Mouse (Mus musculus): Measurements from ENCODE around the gene BC017158. TPM values are rescaled to one million over a fixed set of nuclear protein-coding genes. Genes with fewer than 3 reads are reported as not detected.

Gene BC017158
- polyA plus RNA-seq, 1 experiment from 2014 or later = 38.6 TPM

DNA sequence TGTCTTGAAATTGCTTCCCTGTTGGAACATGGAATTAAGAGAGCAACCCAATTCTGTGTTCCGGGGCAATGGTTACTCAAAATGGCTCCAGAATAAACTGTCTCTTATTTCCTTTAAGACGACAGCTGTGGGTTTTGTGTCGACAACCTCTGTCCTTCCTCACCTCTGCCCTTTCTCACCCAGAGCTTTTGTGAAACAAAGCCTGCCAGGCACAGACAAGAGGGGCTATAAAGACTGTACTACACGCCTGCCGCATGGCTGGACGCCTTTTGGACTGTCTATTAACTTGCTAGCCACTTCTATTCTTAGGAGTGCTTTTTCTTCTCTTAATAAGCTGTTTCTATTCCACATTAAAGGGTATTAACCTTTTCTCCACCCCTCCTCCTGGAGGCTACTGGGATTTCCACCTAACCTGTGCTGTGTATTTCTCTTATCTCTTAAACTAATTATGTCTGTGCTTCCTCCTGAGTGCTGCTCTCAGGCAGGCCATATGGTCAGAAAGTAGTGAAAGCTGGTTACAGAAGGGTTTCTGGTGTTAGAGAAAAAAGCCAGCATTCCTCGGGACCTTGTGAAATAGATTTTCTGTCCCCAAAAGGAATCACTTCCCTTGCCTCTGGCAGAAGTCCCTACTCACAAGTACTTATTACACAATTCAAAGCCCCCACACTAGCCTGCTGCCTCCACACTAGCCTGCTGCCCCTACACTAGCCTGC, 15.3 kb downstream of the BC017158 start:
- peak overlapping the region; percentile 86 for H3K27ac ChIP-seq
- 27% methylated on average over 7 of the region's 7 CpGs for WGBS
- H3K36me3 ChIP-seq = peaks cover 42% of the 10 kb centered on the region

DNA sequence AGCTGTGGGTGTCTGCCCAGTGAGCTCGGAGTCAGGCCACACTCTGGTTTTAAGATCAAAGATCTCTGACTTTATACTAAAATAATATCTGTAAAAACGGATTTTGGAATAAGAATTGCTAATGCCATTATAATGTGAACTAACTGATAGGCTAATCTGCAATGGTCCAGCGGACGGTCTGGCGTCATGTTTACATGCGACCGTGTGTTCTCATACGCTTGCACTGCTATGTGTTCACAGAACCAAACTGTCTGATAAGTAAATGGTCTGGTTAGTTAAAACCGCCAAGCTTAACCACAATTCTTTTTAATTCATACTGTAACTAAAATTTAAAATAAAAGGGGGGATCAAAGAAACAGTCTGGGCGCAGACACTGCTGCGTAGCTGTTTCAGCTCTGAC, 16.2 kb downstream of the BC017158 start:
- Histone ChIP-seq H3K4me1 (peaks cover 8% of the 10 kb centered on the region), H3K9ac (no peak overlapping the region), H3K27ac (no peak overlapping the region), H3K36me3 (peaks cover 42% of the 10 kb centered on the region), H3K4me2 (no peak overlapping the region), H3K4me3 (no peak overlapping the region), H3K27me3 (no peaks in the 10 kb centered on the region), H3K9me3 (no peaks in the 10 kb centered on the region)
- no peak for ATAC-seq (ENCODE audit: borderline replicate concordance, extremely low read depth, low FRiP score, low TSS enrichment)
- 83% methylated on average over 11 of the region's 11 CpGs for WGBS

More for the DNA sequence above, 15.3 kb downstream of the BC017158 start:
- H3K9ac ChIP-seq = no peak overlapping the region
- H3K9me3 ChIP-seq = no peaks in the 10 kb centered on the region
- H3K4me3 ChIP-seq = no peak overlapping the region
- peak; percentile 67 for ATAC-seq (ENCODE audit: borderline replicate concordance, extremely low read depth, low FRiP score, low TSS enrichment)
- H3K4me1 ChIP-seq = peaks cover 8% of the 10 kb centered on the region
- H3K27me3 ChIP-seq = no peaks in the 10 kb centered on the region
- no peak overlapping the region for H3K4me2 ChIP-seq

DNA sequence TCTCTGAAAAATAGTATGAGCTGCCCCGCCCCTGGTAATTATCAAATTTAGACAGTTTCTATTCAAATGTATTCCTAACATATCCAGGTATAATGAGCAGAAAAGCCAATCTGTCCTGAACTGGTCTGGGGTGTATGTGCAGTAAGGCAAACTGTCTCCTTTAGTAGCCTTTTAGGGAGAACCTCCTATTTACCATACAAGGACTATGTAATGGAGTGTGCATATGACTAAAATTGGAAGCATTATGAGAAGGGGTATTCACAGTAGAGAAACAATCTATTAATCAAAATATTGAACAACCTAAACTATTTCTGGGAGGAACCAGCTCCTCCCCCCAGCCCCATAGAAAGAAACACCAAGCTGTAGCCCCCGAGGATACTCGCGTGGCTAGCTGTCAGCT, 18.2 kb downstream of the BC017158 start:
- Histone ChIP-seq H3K9me3 (no peaks in the 10 kb centered on the region), H3K27ac (no peak overlapping the region), H3K4me2 (no peak overlapping the region), H3K9ac (no peak overlapping the region), H3K4me3 (no peak overlapping the region), H3K27me3 (no peaks in the 10 kb centered on the region), H3K36me3 (peaks cover 51% of the 10 kb centered on the region), H3K4me1 (peaks cover 8% of the 10 kb centered on the region)
- no peak for ATAC-seq (ENCODE audit: borderline replicate concordance, extremely low read depth, low FRiP score, low TSS enrichment)
- WGBS = 92% methylated on average over 4 of the region's 4 CpGs

DNA sequence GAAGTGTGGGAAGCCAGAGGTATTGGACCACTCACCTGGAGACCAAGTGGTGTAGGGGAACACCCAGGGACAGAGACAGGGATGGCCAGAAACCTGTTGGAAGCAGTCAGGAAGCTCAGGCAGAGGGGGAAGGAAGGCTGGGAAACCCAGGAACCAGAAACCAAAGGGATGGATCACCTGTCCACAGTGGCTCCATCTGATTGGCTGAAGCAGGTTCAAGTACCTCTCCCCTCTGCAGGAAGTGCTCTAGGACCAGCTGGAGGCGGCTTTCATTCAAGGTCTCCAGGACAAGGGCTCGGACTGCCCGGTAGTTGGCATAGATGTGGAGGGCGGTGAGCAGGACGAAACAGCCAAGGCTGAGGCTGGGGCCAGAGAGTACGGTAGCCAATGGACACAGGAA, 21.9 kb downstream of the BC017158 start:
- no peak for ATAC-seq (ENCODE audit: borderline replicate concordance, extremely low read depth, low FRiP score, low TSS enrichment)
- Histone ChIP-seq H3K27me3 (no peaks in the 10 kb centered on the region), H3K27ac (no peak overlapping the region), H3K4me1 (no peaks in the 10 kb centered on the region), H3K36me3 (peaks cover 84% of the 10 kb centered on the region), H3K9me3 (no peaks in the 10 kb centered on the region), H3K4me2 (no peak overlapping the region), H3K4me3 (no peak overlapping the region), H3K9ac (no peak overlapping the region)
- WGBS = 89% methylated on average over 6 of the region's 6 CpGs

DNA sequence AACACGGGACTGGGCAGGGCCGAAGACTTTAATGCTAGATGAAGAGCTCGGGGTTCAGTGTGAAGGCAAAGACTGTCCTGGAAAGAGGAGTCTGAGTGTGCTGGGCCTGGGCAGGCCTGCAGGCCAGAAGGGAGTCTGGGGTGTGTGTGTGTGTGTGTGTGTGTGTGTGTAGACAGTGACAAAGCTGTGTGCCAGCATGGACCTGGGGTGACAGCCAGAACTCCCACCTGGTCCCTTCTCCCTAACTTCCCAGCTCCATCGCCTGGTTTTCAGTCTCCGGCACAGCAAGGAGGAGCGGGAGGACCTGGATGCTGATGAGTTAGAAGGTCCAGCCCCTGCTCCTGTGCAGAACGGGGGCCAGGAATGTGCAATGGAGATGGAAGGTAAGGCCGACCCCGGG, 26.5 kb downstream of the BC017158 start:
- no peak overlapping the region for H3K9ac ChIP-seq
- ATAC-seq (ENCODE audit: borderline replicate concordance, extremely low read depth, low FRiP score, low TSS enrichment) = no peak
- no peaks in the 10 kb centered on the region for H3K4me1 ChIP-seq
- H3K27me3 ChIP-seq = no peaks in the 10 kb centered on the region
- H3K4me3 ChIP-seq = no peak overlapping the region
- no peaks in the 10 kb centered on the region for H3K9me3 ChIP-seq
- H3K4me2 ChIP-seq = no peak overlapping the region
- 93% methylated on average over 9 of the region's 9 CpGs for WGBS
- no peak overlapping the region for H3K27ac ChIP-seq
- H3K36me3 ChIP-seq = peaks cover 52% of the 10 kb centered on the region

DNA sequence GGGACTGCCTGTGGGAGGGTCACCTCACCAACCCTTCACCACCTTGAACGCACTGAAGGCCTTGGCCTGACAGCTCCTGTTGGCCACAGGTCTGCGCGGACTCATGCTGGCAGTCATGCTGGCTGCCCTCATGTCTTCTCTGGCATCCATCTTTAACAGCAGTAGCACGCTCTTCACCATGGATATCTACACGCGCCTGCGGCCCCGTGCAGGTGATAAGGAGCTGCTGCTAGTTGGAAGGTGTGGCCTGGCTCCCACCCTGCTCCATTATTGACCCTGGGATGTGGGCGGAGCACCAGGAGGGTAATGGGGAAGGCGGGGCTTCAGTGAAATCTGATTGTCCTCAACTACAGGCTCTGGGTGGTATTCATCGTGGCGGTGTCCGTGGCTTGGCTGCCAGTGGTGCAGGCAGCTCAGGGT, 27.5 kb downstream of the BC017158 start:
- H3K4me2 ChIP-seq = no peak overlapping the region
- H3K27me3 ChIP-seq = no peaks in the 10 kb centered on the region
- no peak overlapping the region for H3K9ac ChIP-seq
- no peak overlapping the region for H3K27ac ChIP-seq
- ATAC-seq (ENCODE audit: borderline replicate concordance, extremely low read depth, low FRiP score, low TSS enrichment) = peak; percentile 54; the same call in 1 of the 2 replicates
- no peak overlapping the region for H3K4me3 ChIP-seq
- 42% methylated on average over 13 of the region's 13 CpGs for WGBS
- H3K36me3 ChIP-seq = peaks cover 42% of the 10 kb centered on the region
- no peaks in the 10 kb centered on the region for H3K4me1 ChIP-seq
- H3K9me3 ChIP-seq = no peaks in the 10 kb centered on the region

DNA sequence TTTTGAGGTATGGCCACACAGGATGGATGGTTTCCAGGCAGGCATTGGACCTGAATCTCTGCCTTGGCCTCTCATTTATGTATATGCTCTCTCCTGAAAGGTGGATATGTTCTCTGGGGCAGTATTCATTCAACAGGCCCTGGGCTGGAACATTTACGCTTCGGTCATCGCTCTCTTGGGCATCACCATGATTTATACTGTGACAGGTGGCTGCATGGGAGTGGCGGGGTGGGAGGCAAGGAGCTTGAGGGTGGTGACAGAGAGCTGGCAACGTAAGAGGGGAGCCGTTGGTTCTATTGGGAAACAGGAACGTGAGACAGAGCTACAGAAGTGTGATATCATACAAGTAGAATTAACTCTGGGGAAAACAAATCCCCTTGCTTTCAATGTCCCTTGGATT, 30.2 kb downstream of the BC017158 start:
- no peaks in the 10 kb centered on the region for H3K4me1 ChIP-seq
- no peak for ATAC-seq (ENCODE audit: borderline replicate concordance, extremely low read depth, low FRiP score, low TSS enrichment)
- no peaks in the 10 kb centered on the region for H3K27me3 ChIP-seq
- peaks cover 17% of the 10 kb centered on the region for H3K36me3 ChIP-seq
- no peak overlapping the region for H3K4me2 ChIP-seq
- H3K27ac ChIP-seq = no peak overlapping the region
- H3K9me3 ChIP-seq = no peaks in the 10 kb centered on the region
- H3K9ac ChIP-seq = no peak overlapping the region
- no peak overlapping the region for H3K4me3 ChIP-seq
- WGBS = 82% methylated on average over 7 of the region's 7 CpGs

DNA sequence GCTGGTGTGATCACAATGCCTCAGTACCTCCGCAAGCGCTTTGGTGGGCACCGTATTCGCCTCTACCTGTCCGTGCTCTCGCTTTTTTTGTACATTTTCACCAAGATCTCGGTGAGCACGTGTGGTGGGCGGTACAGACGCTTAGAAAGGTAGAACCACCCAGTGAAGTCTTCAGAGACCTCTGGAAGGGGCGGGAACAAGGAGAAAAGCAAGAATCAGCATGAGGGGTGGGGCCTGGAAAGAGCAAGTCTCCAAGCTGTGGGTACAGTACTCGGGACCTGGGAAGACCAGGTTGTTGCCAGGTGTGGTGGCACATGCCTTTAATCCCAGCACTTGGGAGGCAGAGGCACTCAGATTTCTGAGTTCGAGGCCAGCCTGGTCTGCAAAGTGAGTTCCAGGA, 30.6 kb downstream of the BC017158 start:
- ATAC-seq (ENCODE audit: borderline replicate concordance, extremely low read depth, low FRiP score, low TSS enrichment) = no peak
- Histone ChIP-seq H3K27me3 (no peaks in the 10 kb centered on the region), H3K4me1 (no peaks in the 10 kb centered on the region), H3K4me2 (no peak overlapping the region), H3K27ac (no peak overlapping the region), H3K36me3 (peaks cover 14% of the 10 kb centered on the region), H3K9me3 (no peaks in the 10 kb centered on the region), H3K4me3 (no peak overlapping the region), H3K9ac (no peak overlapping the region)
- 57% methylated on average over 13 of the region's 13 CpGs for WGBS

DNA sequence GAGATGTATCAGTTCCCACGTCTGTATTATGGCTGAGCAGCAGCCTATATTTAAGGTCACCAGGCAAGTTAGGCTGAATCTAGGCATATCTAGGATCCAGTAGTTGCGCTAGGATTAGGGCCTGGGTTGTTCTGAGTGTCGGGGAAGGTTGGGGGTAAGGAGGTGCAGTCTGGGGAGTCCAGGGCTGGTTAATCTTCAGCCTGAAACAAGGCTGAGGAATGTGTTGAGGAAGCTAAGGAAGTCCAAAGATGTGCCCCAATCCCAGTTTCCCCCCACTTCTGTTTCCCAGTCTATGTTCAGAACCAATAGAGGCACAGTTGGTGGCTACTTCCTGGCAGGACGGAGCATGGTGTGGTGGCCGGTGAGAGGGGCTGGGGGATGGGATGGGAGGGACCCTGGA, 31.9 kb downstream of the BC017158 start:
- no peak overlapping the region for H3K4me3 ChIP-seq
- H3K9me3 ChIP-seq = no peaks in the 10 kb centered on the region
- no peaks in the 10 kb centered on the region for H3K4me1 ChIP-seq
- H3K9ac ChIP-seq = no peak overlapping the region
- WGBS = 62% methylated on average over 5 of the region's 5 CpGs
- H3K27ac ChIP-seq = no peak overlapping the region
- H3K4me2 ChIP-seq = no peak overlapping the region
- no peak for ATAC-seq (ENCODE audit: borderline replicate concordance, extremely low read depth, low FRiP score, low TSS enrichment)
- H3K27me3 ChIP-seq = no peaks in the 10 kb centered on the region
- 0 out of 2 replicates have a peak, but pooled peaks cover 3% of the 10 kb centered on the region for H3K36me3 ChIP-seq

DNA sequence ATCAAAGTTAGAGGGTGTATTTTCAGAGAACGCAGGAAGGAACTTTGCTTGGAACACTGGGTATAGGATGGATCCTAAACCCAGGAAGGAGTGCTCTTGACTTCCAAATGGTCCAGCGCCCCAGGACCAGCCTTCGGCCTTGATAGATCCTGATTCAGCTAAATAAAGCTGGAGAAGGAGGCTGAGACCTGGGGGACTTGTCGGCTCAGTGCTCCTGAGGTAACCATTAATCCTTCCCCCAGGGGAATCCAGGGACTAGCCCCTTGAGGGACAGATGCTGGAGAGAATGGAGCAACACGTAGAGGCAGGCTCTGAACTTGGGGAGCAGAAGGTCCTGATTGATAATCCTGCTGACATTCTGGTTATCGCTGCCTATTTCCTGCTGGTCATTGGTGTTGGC, 32.6 kb downstream of the BC017158 start, which contains the start of gene Slc5a2:
Gene Slc5a2, plus strand, starts transcription at position 247 of the 400 bp plus-strand sequence.
- no peak within 1 kb of the TSS for H3K27ac ChIP-seq
- 76% methylated on average over 6 of the region's 6 CpGs for WGBS
- no peak within 1 kb of the TSS for H3K4me2 ChIP-seq
- no peaks in the 10 kb centered on the region for H3K9me3 ChIP-seq
- no peaks in the 10 kb centered on the region for H3K36me3 ChIP-seq
- H3K9ac ChIP-seq = no peak within 1 kb of the TSS
- no peak within 1 kb of the TSS for H3K4me3 ChIP-seq
- no peaks in the 10 kb centered on the region for H3K27me3 ChIP-seq
- no peaks in the 10 kb centered on the region for H3K4me1 ChIP-seq
- ATAC-seq (ENCODE audit: borderline replicate concordance, extremely low read depth, low FRiP score, low TSS enrichment) = no peak

DNA sequence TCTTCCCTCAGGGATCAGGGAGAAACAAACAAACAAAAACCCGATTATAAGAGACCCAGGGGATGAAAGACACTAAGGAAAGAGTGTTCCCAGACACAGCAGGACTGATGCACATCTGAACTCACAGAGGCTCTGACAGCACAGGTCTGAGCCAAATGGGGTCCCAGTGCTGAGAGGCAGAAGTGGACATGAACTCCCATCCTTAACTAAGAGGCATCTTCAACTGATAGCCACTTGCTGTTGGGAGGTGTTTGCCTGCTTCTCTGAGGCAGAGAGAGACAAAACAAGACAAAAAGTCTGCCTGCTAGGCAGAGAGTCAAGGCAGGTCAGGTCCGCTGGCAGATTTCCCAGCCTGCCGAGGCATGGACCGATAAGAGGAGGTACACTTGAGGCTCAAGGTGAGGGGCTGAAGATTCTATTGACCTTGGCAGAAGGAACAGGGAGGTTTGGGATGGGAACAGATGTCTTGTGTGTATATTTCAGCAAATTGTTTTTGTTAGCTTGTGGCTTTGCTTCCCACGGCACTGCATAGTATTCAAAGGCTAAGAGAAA, 41.1 kb downstream of the BC017158 start:
- H3K27me3 ChIP-seq = 0 out of 2 replicates have a peak, but pooled peaks cover 3% of the 10 kb centered on the region
- ATAC-seq (ENCODE audit: borderline replicate concordance, extremely low read depth, low FRiP score, low TSS enrichment) = no peak
- no peaks in the 10 kb centered on the region for H3K9me3 ChIP-seq
- H3K27ac ChIP-seq = no peak overlapping the region
- no peak overlapping the region for H3K9ac ChIP-seq
- 14% methylated on average over 5 of the region's 5 CpGs for WGBS
- H3K4me2 ChIP-seq = no peak overlapping the region
- H3K36me3 ChIP-seq = peaks cover 16% of the 10 kb centered on the region
- H3K4me1 ChIP-seq = peaks cover 26% of the 10 kb centered on the region
- H3K4me3 ChIP-seq = no peak overlapping the region

DNA sequence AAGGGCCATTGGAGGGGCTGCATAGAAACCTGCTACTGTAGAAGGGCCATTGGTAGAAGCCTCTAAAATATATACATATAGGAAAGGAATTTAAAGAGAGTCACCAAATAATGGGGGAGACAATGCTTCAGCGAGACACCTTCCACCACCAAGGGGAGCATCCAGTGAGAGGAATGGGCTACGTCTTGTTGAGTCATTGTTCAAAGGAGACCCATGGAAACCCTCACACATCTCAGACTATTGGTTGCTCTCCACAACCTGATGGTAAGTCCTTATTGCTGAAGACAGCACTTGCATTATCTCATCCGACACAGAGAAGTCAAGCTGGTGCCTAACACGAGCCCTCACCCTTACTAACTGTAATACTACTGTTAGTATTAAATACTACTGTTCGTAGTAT, 42.2 kb downstream of the BC017158 start:
- Histone ChIP-seq H3K9ac (no peak overlapping the region), H3K9me3 (no peaks in the 10 kb centered on the region), H3K4me3 (no peak overlapping the region), H3K27me3 (0 out of 2 replicates have a peak, but pooled peaks cover 3% of the 10 kb centered on the region), H3K36me3 (peaks cover 22% of the 10 kb centered on the region), H3K4me2 (no peak overlapping the region), H3K4me1 (peaks cover 31% of the 10 kb centered on the region), H3K27ac (no peak overlapping the region)
- no peak for ATAC-seq (ENCODE audit: borderline replicate concordance, extremely low read depth, low FRiP score, low TSS enrichment)
- WGBS = 86% methylated on average over 5 of the region's 5 CpGs
